Mouse (Mus musculus): ENCODE results near the gene Gm28827. TPM values are rescaled to one million over a fixed set of nuclear protein-coding genes. Genes with fewer than 3 reads are reported as not detected.
"Not testable (repeated sequence)": the region's sequence is repeated elsewhere in the genome, so short reads cannot be mapped to it uniquely, and the experiment has no call there.

Gm28827 gene
- total RNA-seq (2014; rRNA removed) (not detected in 2 replicates), polyA plus RNA-seq (2015; fragmentation: Nextera tagmentation; extraction: Ambion mirVana) (not detected in 2 replicates)

GRCm38 (mm10) chrY:83030647-83031046 lies at the start of gene Gm28827:
TSS of gene Gm28827 (plus strand) at chrY:83030947.
- not testable (repeated sequence) for H3K4me2 ChIP-seq (ENCODE audit: low read depth); H3K4me1 ChIP-seq (ENCODE audit: insufficient read depth); H3K27me3 ChIP-seq (ENCODE audit: insufficient read depth, low read length); H3K4me3 ChIP-seq (ENCODE audit: low read depth, low read length); H3K36me3 ChIP-seq (ENCODE audit: insufficient read depth); H3K9ac ChIP-seq; DNase-seq; ATAC-seq; H3K9me3 ChIP-seq (ENCODE audit: low read length); H3K27ac ChIP-seq (ENCODE audit: low read depth, low read length)
- no CpG with 5 or more reads among the region's 6 CpGs for WGBS

All from forebrain, postnatal 0 days (tissue).